Mouse (Mus musculus) telencephalon, adult 2 months (tissue): ENCODE data around the gene Sfi1.
"Not testable (repeated sequence)": the region's sequence is repeated elsewhere in the genome, so short reads cannot be mapped to it uniquely, and the experiment has no call there.

Experiments
- DNase-seq: peaks from one replicate; pipeline ENCODE4 v3.0.0-alpha.2; 2011; ENCODE audit warnings: low read depth, low spot score

Gene Sfi1

DNA sequence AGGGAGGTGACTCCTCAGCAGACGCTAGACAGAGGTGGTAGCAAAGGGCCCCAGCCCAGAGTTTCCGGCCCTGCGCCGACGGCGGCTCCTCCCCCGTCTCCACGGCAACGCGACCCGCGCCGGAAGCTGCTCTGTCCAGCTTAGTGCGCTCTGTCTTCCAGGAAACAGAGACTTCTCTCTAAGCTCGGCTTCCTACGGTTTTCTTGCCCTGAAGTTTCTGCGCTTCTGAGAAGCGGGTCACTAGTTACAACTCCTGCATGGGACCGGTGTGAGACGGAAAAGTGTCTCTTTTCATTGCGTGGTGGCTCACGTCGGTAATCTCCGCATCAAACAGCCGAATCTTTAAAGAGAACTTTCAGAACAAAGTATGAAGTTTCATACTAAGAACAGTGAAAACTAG is at the start of gene Sfi1:
Gene Sfi1, minus strand, starts transcription at position 101 of the 400 bp plus-strand sequence.
- no peak for DNase-seq

DNA sequence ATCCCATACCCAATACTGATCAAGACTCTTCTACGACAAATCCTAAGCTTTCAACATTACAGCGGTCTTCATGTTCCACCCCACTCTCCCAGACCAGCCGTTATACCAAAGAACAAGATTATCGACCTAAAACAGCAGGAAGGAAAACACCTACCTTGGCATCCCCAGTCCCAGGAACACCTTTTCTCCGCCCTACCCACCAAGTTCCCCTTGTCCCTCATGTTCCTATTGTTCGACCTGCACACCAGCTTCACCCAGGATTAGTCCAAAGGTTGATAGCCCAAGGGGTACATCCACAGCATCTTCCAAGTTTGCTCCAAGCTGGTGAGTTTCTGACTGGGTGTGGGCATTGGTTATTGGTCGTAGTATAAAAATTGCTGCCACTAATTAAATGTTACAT is 49.1 kb upstream of the Sfi1 start:
- no peak for DNase-seq

DNA sequence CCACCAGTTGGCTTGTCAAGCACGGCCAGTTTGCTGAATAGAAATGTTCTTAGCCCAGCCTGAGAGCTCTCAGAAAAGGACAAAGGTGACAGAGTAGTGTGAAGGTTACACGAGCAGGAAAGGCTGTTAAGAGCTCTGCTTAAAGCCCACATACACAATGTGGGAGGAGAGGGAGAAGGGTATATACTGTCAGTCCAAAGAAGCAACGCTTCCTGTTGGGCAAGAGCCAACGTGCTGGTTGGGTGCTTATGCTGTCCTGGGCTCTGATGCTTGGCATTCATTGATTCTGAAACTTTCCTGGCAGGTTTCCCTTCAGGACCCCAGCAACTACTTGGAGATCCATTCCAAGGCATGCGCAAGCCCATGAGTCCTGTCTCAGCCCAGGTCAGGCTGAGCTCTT is 42.0 kb upstream of the Sfi1 start:
- no peak for DNase-seq

GRCm38 (mm10) chr11:3233704-3234103 is 40.4 kb upstream of the Sfi1 start:
- no peak for DNase-seq

DNA sequence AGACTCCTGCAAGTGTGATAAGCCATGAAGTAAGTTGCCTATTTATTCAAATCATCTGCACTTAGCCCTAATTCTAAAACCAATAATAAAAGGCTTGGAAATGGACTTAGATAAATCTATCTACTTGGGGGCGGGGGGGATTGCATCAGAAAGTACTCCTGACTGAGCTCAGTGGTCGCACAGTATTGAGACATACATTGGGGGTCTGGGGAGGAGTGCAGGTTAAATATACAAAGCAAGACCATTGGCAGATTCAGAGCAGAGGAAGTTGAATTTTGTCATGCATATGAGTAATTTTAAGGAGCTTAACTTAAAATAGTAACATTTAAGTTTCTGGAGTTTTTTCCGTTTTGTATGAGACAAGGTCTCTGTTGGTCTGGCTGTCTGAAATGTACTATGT is 39.0 kb upstream of the Sfi1 start:
- DNase-seq = no peak

DNA sequence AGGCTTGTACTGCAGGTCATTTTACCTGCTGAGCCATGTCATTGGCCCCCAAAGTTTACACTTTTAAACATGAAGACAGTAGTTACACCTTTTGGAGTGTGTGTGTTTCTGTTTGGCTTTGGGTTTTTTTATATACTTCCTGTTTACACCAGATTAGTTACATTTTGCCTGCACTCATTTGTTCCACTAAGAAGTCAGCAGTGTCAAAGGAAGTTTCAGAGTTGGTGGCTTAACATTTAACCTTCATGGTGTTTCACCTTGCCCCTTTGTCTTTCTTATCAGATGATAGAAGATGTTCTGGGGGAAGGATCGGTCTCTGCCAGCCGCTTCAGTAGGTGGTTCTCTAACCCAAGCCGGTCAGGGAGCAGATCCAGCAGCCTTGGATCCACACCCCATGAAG is 33.9 kb upstream of the Sfi1 start:
- no peak for DNase-seq

- DNase-seq = no peak
Measured at GRCm38 (mm10) chr11:3223105-3223504, 29.8 kb upstream of the Sfi1 start.

DNA sequence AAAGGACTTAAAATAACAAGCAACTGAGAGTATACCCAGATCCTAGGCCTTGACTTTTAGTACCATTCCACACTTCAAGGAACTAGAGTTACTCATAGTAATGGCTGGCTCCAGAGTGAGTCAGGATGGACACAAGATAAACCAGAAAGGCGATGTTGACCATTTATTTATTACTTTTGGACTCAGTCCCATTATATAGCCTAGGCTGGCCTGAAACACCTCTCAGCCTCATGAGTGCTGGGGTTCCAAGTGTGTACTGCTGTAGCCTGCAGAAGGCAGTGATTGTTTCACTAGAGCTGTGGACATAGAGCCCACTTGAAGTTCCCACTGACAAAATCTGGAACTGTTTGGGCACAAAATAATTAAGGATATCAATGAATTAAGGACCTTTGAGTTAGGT is 19.3 kb upstream of the Sfi1 start:
- DNase-seq = no peak

DNA sequence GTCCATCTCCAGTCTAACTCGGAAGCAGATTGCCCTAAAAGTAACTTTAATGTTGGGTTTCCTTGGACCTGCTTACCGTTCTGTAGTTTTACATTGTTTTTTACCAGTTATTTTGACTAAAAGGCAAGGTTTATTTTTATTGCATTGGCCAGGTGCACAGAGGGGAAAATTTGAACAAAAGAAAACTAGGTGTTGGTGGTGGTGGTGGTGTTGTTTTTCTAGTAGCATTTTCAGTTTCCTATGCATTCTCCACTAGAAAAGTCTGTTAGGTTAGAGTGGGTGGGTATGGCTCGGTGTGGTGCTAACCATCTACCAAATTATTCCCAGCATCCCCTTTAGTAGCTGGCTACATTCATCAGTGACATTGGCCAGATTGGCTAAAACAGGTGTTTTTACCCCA is 13.5 kb upstream of the Sfi1 start:
- DNase-seq = no peak

DNA sequence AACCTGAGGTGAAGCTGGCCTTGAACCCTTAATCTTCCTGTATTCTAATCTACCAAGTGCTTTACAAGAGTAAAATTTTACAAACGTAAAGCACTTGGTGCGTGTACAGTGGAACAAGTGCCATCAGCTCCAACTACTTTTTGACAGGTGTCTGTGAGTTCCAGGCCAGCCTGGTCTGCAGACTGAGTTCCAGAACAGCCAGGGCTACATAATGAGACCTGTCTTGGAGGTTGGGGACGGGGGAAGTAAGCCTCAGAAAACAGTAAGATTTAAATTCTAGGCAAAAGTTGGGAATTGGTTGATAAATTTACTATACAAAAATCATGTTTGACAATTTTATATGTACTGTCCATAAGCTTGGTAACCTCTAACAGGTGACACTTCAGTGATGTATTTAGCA is 11.9 kb upstream of the Sfi1 start:
- no peak for DNase-seq

- DNase-seq = no peak
Measured at GRCm38 (mm10) chr11:3203771-3204170, 10.5 kb upstream of the Sfi1 start.

DNA sequence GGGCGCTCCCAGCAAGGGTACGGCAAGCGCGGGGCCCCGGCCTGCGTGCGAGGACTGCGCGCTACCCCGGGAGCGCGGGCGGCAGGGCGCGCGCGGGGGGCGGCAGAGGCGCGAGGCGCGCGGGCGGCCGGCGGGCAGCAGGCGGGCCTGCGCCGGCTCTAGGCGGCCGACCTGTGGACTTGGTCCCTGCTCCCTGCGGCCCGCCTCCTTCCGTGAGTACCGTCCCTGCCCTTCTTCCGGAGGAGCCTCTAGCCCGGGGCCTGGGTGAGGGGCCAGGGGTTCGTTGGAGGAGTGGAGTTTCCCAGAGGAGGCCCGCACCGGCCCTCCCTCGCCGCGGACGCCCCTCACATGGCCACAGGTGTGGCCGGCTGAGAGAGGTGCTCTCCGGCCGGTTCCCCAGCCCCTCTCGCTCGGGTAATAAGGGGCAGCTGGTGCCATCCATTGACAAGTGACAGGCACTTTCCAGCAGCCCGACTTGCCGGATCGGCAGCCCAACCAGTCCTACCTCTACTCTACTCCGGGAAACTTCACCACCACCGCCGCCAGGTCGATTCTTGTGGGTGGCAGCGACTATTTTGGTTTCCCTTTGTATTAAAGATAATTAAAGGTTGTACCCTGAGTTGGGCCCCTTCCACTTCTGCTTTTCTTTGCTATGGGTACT is 9.6 kb upstream of the Sfi1 start:
- DNase-seq = peak; percentile 8

DNA sequence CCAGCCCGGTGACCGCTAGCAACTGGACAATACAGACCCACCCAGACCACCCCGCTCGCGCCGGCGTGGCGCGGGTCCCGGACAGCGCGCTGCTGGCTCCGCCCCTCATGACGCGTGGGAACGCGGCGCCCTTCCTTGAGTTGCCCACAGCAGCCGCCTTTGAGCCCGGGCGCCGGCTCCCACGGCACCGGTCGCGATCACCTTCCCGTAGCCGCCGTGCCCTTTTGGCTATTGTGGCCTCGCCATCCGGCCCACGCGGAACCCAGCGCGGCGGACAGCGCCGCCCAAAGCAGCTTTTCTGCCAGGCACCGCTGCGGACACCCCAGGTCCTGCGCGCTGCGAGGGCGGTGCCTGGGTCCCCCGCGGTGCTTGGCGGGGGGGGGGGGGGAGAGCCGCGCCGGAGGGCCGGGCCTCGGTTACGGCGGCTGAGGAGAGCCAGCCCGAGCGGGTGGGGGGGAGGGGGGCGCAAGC is 9.0 kb upstream of the Sfi1 start, which contains the start of gene Eif4enif1:
Gene Eif4enif1, plus strand, starts transcription at position 162 of the 471 bp plus-strand sequence.
- DNase-seq = peak; percentile 69

DNA sequence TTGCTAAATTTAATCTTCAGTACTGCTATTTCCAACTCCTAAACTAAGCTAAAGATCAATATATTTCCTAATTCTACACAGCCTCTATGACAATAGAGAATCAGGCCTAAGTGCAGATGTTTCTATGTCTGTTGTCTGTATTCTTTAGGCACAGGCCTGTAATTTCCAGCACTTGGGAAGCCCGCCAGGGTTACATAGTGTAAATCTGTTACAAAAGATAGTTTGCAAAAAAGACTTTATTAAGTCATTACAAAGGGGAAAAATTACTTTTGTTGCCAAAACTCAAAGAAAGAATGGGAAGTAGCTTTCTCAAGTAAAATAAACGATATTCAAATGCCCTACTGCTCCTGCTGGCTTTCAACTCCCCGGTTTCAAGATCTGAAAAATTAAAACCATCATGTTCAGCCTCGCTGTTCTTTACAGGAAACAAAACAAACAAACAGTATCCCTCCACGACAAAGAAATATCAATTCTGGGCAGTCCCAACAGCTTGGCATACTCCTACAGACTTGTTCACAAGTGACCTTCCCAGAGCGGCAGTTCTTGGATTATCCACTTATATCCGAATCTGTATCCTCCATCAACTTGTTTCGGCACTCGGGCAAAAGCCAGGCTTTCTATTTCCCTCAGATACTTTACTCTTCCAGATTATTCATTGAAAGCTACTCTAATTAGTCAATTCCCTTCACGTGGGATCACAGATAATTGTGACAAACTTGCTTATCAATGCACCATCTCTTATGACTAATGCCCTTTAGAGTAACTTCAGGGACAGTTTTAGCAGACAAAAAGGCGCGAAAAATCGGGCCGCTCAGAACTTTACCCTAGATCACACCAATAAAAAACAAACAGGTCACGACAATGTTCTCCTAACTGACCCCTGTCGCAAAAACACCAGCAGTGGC is 8.3 kb upstream of the Sfi1 start:
- no peak for DNase-seq

- not testable (repeated sequence) for DNase-seq
Measured at GRCm38 (mm10) chr11:3200636-3201035, 7.4 kb upstream of the Sfi1 start.

DNA sequence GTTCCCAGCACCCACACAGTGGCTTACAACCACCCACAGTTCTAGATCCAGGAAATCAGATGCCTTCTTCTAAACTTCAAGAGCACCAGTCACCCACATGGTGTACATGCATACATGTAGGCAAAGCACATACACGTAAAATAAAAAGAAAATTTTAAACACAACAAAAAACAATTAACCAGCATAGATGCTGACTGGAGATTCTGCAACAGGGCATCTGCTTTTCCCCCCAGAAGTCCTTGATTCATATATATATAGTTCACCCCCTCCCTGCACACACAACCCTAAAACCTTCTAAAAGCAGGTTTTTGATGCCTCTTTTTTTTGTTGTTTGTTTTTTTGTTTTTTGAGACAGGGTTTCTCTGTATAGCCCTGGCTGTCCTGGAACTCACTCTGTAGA is 10.6 kb downstream of the Sfi1 start:
- DNase-seq = not testable (repeated sequence)

- DNase-seq = not testable (repeated sequence)
Measured at GRCm38 (mm10) chr11:3181971-3182370, 11.3 kb downstream of the Sfi1 start.

DNA sequence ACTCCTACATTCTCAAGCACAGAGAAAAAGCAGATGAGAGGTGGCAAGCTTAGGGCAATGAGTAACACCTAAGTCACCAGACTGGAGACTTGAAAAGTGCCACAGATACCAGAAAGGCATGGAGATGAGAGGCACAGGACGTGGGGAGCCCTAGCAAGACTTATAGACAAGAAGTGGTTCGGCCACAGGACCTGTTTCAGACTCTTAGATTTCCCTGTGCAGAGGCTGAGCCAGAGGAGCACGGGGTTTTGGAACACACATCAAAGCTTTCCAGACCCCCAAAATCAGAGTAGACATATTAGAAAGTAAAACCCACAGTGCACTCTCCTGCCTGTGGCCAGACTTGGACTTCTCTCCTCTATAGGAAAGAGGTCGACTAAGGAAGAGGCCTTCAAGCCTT is 12.0 kb downstream of the Sfi1 start:
- not testable (repeated sequence) for DNase-seq

- not testable (repeated sequence) for DNase-seq
Measured at GRCm38 (mm10) chr11:3180510-3181160, 12.6 kb downstream of the Sfi1 start.

DNA sequence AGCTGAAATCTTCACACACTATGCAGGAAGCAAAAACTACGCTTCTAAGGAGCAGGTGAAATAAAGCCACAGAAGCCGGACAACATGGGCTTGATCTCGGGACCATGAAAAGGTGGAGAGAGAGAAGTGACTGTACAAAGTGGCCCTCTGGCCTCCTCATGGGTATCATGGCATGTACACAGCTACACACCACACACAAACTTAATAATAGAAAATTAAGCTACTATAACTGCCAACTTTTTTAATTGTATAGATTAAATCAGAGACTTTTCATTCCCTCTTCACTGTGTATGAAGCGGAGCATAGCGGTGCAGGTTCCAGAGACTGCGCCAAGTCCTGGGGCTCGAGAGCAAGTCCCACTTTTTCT is 13.6 kb downstream of the Sfi1 start:
- DNase-seq = not testable (repeated sequence)

DNA sequence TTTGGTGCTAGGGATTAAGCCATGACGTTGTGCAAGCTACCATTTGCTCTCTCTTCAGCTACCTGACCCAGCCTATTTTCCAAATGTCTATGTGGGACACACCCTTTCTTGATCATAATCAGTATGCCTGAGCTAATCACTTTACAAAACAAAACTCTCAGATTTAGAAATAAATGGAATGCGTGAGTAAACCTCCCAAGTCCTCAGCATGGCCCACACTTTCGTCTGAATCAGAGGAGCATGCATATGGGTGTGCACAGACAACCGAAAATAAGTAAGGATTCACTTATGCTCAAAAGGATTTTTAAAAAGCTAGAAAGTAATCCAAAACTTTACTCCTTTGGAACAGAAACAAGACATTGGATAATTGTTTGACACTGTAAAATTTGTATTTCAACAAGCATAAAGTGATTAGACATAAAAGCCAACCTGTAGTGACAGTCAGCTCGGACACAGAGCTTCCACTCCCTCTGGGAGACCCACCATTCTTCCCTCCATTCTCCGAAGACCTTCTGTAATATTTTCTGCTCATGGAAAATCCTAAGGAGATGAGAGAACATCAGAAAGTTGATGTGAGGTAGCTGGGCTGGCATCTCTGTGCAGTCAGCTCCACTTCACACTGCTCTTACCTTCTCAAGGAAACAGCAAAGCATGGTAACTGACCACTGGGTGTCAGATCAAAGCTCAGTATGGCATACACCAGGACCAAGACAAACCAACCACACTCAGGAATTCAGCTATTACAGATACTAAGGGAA is 14.1 kb downstream of the Sfi1 start:
- not testable (repeated sequence) for DNase-seq
